Mouse (Mus musculus) G1E (cell line): ENCODE data around the gene Scn8a.

Experiments
- CTCF ChIP-seq: IDR thresholded peaks from 2 replicates; pipeline ENCODE4 v1.5.1; 2012; ENCODE audit warnings: low read depth, low read length, inconsistent platforms, mixed read lengths
- GATA1 ChIP-seq: IDR thresholded peaks from 2 replicates; pipeline ENCODE4 v1.6.1; 2012; ENCODE audit warnings: borderline replicate concordance, low read length, inconsistent platforms, mixed read lengths
- POLR2AphosphoS5 ChIP-seq: IDR thresholded peaks from 2 replicates; pipeline ENCODE4 v1.6.1; 2012; ENCODE audit warnings: low read depth, low read length, inconsistent platforms; ENCODE audit not compliant: insufficient replicate concordance

GRCm38 (mm10) chr15:100910381-100910841 lies 40.8 kb downstream of the Scn8a start:
- TF ChIP-seq POLR2AphosphoS5 (no peak), CTCF (no peak), GATA1 (no peak)
